Mouse (Mus musculus) liver, adult 2 months (tissue): ENCODE data around the gene Hoxc9. TPM values are rescaled to one million over a fixed set of nuclear protein-coding genes. Genes with fewer than 3 reads are reported as not detected.

ENCODE experiments used
- DNase-seq: peaks from one replicate; pipeline ENCODE4 v3.0.0-alpha.2; 2011; ENCODE audit warnings: low read depth, low spot score; ENCODE audit errors: extremely low read depth
- H3K27ac ChIP-seq: fragments of 200-500 bp; replicated peaks from 2 replicates; pipeline ENCODE4 v1.5.1; 2012; ENCODE audit warnings: low read depth, mild to moderate bottlenecking, control low read depth, inconsistent platforms, low read length; ENCODE audit not compliant: insufficient read depth
- H3K27me3 ChIP-seq: fragments of 200-500 bp; 2 replicates; pipeline ENCODE4 v1.6.1; 2012; ENCODE audit warnings: mild to moderate bottlenecking, moderate library complexity, low read length, inconsistent platforms; ENCODE audit not compliant: control insufficient read depth, insufficient read depth
- H3K36me3 ChIP-seq: fragments of 200-500 bp; 2 replicates; pipeline ENCODE4 v1.6.1; 2012; ENCODE audit warnings: low read length, inconsistent platforms; ENCODE audit not compliant: control insufficient read depth, insufficient read depth
- H3K4me1 ChIP-seq: fragments of 200-500 bp; 2 replicates; pipeline ENCODE4 v1.6.1; 2011; ENCODE audit warnings: low read length; ENCODE audit not compliant: control insufficient read depth, insufficient read depth
- H3K4me3 ChIP-seq: fragments of 200-500 bp; 2 replicates; pipeline ENCODE4 v1.5.1; 2011; ENCODE audit warnings: low read depth, mild to moderate bottlenecking, control low read depth, low read length, moderate library complexity; ENCODE audit not compliant: insufficient read depth
- H3K79me2 ChIP-seq: fragments of 200-500 bp; 2 replicates; pipeline ENCODE4 v1.6.1; 2012; ENCODE audit warnings: inconsistent platforms, mild to moderate bottlenecking, low read length, moderate library complexity; ENCODE audit not compliant: control insufficient read depth, insufficient read depth
- H3K9ac ChIP-seq: fragments of 200-500 bp; 2 replicates; pipeline ENCODE4 v1.6.1; 2012; ENCODE audit warnings: low read depth, mild to moderate bottlenecking, control low read depth, inconsistent platforms, low read length
- CTCF ChIP-seq: fragments of 200-500 bp; IDR thresholded peaks from 2 replicates; pipeline ENCODE4 v1.5.1; 2011; ENCODE audit warnings: low read depth, low read length, control low read depth
- POLR2A ChIP-seq: fragments of 200-500 bp; IDR thresholded peaks from 2 replicates; pipeline ENCODE4 v1.6.1; 2011; ENCODE audit warnings: low read length, control low read depth; ENCODE audit not compliant: insufficient read depth; ENCODE audit errors: extremely low read depth
- WGBS: fragments of 180-500 bp; shearing (Covaris S2); methylation state at CpG from one replicate; pipeline ENCODE4 v1.1.7; 2018; 5-methylcytosine and 5-hydroxymethylcytosine counted together
- polyA plus RNA-seq: library from polyadenylated mRNA; depleted of rRNA; stranded (reverse); fragments of >200 nt; gene quantifications from 2 replicates; pipeline ENCODE4 v1.2.3, GENCODE M21; 2012
- total RNA-seq: library from RNA; depleted of rRNA; stranded (reverse); fragments of >200 nt; gene quantifications from 2 replicates; pipeline ENCODE4 v1.2.3, GENCODE M21; 2014

Hoxc9 gene
- total and polyA plus RNA-seq, 2 experiments, result not detected

DNA sequence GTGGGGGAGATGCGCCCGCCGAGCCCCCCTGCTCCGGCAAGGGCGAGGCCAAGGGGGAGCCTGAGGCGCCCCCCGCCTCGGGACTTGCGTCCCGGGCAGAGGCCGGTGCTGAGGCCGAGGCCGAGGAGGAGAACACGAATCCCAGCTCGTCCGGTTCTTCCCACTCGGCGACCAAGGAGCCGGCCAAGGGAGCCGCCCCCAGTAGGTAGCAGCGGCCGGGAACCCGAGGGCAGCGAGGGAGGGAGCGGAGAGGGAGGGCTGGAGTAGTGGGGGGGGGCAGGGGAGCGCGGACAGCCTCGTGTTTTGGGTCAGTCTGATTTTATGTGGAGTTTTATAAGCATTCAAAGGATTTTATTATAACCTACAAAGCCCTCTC, 21.2 kb upstream of the Hoxc9 start:
- Histone ChIP-seq H3K27ac (no peak overlapping the region), H3K79me2 (no peaks in the 10 kb centered on the region), H3K4me3 (no peak overlapping the region), H3K27me3 (peaks cover 32% of the 10 kb centered on the region), H3K9ac (no peak overlapping the region), H3K36me3 (no peaks in the 10 kb centered on the region), H3K4me1 (no peaks in the 10 kb centered on the region)
- TF ChIP-seq POLR2A (no peak), CTCF (no peak)
- DNase-seq, result no peak
- 2% methylated on average over 28 of the region's 28 CpGs for WGBS

DNA sequence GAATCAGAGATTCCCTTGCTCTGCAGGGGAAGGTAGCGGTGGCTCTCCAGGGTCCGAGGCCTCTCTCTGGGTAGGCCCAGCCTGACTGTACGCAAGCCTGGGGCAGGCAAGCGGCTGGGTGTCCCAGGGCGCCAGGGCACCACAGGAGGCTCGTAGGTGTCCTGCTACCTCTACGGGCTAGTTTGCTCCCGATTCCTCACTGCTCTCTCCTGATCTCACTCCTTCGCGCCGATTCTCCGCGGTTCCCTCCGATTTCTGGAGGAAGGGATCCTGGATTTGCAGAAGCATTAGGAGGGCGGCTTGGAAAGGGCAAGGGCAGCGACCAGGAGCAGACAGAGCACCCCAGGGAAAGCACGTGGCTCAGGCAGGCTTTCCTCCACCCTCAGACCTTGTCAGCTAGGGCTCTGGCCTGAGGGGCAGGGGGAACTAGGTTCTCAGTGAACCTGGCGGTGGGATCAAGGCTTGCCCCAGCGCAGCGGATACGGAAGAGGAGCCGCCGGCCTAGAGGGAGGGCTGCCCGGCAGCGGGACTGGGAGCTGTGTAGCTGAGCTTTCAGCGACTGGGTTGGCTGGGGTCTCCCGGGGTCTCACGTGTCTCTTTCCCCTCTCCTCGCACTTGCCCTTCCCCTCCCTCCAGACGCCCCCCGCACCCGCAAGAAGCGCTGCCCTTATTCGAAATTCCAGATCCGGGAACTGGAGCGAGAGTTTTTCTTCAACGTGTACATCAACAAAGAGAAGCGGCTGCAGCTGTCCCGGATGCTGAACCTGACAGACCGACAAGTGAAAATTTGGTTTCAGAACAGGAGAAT, 20.2 kb upstream of the Hoxc9 start:
- no peak overlapping the region for H3K27ac ChIP-seq
- no peaks in the 10 kb centered on the region for H3K36me3 ChIP-seq
- H3K9ac ChIP-seq, result no peak overlapping the region
- no peak for DNase-seq
- peaks cover 31% of the 10 kb centered on the region for H3K27me3 ChIP-seq
- no peak for TF ChIP-seq POLR2A
- no peak for TF ChIP-seq CTCF
- WGBS, result 4% methylated on average over 40 of the region's 40 CpGs
- H3K79me2 ChIP-seq, result no peaks in the 10 kb centered on the region
- no peak overlapping the region for H3K4me3 ChIP-seq
- no peaks in the 10 kb centered on the region for H3K4me1 ChIP-seq

DNA sequence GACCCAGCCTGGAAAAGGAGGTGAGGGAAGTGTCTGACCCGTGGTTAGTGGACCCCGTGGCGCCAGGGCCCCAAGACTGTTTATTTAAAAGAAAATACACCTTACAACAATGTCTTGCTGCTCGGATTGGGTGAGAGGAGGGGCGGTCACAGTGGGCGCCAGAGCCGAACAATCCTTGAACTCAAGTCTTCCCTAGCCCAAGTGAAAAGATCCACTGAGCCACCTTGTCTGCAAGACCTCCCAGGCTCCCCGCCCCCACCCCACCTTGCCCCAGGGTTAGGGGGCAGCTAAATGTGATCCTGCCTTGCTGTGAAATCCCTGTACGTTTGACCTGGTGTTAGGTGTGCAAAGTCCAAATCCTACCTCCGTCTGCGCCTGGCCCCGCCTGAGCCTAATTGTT, 19.3 kb upstream of the Hoxc9 start:
- TF ChIP-seq CTCF (no peak), POLR2A (no peak)
- Histone ChIP-seq H3K4me3 (no peak overlapping the region), H3K27ac (no peak overlapping the region), H3K4me1 (no peaks in the 10 kb centered on the region), H3K27me3 (peaks cover 31% of the 10 kb centered on the region), H3K36me3 (no peaks in the 10 kb centered on the region), H3K9ac (no peak overlapping the region), H3K79me2 (no peaks in the 10 kb centered on the region)
- 6% methylated on average over 12 of the region's 12 CpGs for WGBS
- no peak for DNase-seq

DNA sequence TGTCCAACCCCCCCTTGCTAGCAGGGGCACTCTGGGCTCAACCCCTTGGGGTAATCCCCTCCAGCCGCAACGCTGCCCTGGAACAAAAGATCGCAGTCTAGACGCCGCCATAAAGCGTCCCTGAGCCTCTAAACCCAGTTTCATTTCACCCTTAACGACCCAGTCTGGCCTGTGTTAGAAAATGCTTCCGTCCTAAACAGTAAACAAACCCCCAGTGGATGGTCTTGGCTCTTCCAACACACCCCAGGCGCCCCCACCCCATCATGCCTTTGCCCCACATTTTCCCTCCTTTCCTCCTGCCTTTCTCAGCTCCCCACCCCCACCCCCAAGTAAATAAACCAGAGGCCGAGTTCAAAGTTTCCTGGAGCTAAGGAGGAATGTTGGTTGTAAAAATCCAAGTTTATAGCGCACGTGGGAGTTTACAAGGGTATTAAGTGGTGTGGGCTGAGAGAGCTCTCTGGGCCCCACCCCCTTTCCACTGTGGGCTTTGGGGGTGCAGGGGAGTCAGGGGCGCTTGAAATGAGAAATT, 16.5 kb upstream of the Hoxc9 start:
- no peak for DNase-seq
- Histone ChIP-seq H3K27ac (no peak overlapping the region), H3K4me3 (no peak overlapping the region), H3K9ac (no peak overlapping the region), H3K36me3 (no peaks in the 10 kb centered on the region), H3K79me2 (no peaks in the 10 kb centered on the region), H3K4me1 (no peaks in the 10 kb centered on the region), H3K27me3 (peaks cover 30% of the 10 kb centered on the region)
- no peak for TF ChIP-seq POLR2A
- no peak for TF ChIP-seq CTCF
- 3% methylated on average over 13 of the region's 13 CpGs for WGBS

DNA sequence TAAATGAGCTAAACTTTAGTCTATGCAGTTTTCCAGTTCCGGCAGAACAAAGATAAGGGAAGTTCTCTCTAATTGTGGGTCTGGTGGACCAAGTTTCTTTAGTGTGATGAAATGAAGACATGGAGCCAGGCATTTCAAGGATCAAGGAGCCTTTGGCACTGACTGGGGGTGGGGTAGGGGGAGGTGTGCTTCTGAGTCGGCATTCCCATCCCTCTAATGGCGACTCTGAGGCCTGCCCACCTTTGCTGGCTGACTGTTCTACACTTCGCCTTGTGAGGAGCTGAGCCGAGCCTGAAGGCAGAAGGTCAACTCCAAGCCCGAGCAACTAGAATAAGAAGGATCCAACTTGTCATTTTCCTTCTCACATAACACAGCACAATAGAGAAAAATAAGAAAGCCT, 14.5 kb upstream of the Hoxc9 start:
- H3K4me1 ChIP-seq, result no peaks in the 10 kb centered on the region
- H3K27me3 ChIP-seq, result peaks cover 29% of the 10 kb centered on the region
- WGBS, result 5% methylated on average over 6 of the region's 6 CpGs
- no peaks in the 10 kb centered on the region for H3K79me2 ChIP-seq
- DNase-seq, result no peak
- H3K4me3 ChIP-seq, result no peak overlapping the region
- TF ChIP-seq CTCF, result no peak
- TF ChIP-seq POLR2A, result no peak
- no peaks in the 10 kb centered on the region for H3K36me3 ChIP-seq
- H3K27ac ChIP-seq, result no peak overlapping the region
- H3K9ac ChIP-seq, result no peak overlapping the region

DNA sequence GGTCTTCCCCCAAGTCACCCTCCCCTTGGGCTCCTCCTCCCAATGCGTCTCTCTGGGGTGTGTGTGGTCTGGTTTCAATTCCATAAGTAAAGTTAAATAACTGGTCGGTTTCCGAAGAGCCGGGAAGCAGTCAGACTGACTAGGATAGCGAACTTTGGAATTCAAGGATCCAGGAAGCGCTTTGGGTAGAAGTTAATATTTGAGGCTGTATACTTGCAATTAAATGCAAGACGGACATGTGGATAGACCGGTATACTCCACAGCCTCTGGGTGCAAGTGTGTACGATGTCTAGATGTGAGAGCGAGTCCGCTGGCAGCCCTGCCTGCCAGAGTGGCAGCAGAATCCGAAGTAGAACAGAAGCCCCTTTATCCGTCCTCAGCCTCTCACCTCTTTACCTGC, 13.7 kb upstream of the Hoxc9 start:
- no peaks in the 10 kb centered on the region for H3K36me3 ChIP-seq
- no peaks in the 10 kb centered on the region for H3K4me1 ChIP-seq
- H3K4me3 ChIP-seq, result no peak overlapping the region
- 8% methylated on average over 13 of the region's 13 CpGs for WGBS
- no peak overlapping the region for H3K27ac ChIP-seq
- no peaks in the 10 kb centered on the region for H3K79me2 ChIP-seq
- peaks cover 32% of the 10 kb centered on the region for H3K27me3 ChIP-seq
- H3K9ac ChIP-seq, result no peak overlapping the region
- DNase-seq, result no peak
- TF ChIP-seq CTCF, result no peak
- TF ChIP-seq POLR2A, result no peak
